Mouse (Mus musculus): ENCODE measurements at regions not wholly inside any gene's neighbourhood (a gene's known extent, or its start where the extent isn't known, plus 50 kb on each side); places are given as distances from the start of the nearest gene placed in this dataset.
A peak's percentile ranks its signal among the peaks of the same experiment; 100 is the strongest.

- no peak for DNase-seq
Observed at GRCm38 (mm10) chr4:131381063-131381462, 436.9 kb downstream of the Matn1 start.

DNA sequence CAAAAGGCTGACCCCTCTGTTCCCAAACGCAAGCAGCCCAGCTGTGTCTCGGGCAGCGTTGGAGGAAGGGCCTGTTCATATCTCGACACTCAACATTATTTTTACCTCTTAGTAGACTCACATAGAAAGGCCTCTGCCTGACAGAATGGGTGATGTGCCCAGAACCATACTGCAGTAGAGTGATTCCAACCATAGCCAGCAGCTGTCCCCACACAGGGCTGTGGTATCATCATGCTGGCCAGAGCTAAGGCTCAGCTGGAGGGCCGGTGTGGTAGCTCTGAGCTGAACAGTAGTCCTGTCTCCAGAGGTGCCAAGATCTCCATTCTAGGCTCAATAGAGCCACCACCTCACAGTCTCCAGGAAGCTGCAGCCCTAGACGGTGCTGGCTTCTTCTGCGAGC lies 437.3 kb downstream of the Matn1 start:
- no peak for DNase-seq

DNA sequence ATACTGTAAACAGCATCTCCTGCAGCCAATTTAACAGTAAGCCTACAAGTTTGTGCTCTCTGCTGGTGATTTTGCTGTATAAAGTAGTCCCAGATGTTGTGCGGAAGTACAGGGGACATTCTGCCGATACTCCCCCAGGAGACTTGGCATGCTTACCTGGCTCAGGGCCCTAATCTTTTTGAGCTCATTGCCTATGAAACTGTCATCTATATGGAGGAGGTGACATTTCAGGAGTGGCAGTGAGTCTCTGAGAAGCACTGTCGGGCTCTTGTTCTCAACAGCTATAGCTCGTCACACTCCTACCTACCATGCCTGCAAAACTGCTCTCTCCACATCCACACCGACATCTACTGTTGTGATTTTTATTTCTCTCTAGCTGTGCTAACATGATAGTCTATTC lies 439.7 kb downstream of the Matn1 start:
- DNase-seq = no peak

- no peak for DNase-seq
Observed at GRCm38 (mm10) chr4:131386961-131387360, 442.8 kb downstream of the Matn1 start.

GRCm38 (mm10) chr4:131391119-131391923 lies 446.8 kb downstream of the Ptpru start:
- no peak for DNase-seq

DNA sequence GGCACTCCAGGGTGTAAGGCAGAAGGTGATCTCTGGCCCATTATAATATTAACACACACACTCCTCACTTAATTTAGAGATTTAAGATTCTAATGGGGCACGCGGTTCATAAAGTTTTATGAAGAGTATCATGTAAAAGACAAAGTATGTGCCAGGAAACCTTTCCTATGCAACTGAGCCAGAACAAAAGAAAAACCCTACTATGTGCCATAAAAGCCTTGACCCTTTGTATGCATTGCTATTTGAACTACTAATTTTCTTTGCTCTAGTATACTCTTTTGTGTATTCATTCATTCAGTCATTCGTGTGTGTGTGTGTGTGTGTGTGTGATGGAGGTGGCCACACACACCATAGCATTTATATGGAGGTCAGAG lies 446.2 kb downstream of the Ptpru start:
- no peak for DNase-seq

- no peak for DNase-seq
Observed at GRCm38 (mm10) chr4:131392478-131392877, 445.6 kb downstream of the Ptpru start.

DNA sequence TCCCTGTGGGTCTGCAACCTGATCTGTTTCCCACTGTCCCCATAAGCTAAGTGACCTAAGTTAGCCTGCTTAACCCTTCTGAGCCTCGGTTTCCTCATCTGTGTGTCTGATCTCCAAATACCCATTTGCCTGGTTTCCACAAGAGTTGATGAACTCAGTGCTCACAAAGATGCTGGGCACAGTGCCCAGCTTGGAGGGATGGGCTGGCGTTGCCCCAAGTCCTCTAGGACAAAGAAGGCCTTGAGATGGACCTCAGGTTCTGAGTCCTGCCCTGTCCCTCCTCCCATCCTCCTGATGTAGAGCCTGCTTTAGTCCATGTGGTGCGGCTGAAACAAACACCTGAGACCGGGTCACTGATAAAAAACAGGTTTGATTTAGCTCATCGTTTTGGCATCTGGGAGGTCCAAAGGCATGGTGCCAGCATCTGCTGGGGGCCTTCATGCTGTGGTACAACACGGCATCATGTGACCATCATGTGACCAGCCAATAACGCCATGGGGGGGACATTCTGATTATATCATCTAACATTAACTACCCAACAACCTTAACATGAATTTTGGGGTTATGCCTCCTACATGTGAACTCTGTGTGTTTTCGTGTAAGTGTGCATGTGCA lies 441.8 kb downstream of the Ptpru start:
- DNase-seq = no peak

DNA sequence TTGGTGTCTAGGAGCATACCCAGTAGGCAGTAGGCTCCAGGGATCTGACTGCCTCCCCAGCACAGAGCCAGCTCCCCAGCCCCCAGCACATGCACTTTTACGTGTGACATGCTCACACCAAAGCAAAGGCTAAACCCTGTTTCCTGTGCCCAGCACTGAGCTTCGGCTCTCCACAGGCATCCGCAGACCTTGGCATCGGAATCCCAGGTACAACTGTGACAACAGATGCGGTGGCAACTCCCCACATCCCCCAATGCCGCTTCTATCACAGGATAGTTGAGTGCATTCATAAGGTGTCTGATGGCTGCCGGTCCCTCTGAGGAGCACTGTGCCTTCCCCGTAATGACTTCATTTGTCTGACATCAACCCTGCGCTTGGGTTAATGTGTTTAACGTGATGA lies 440.9 kb downstream of the Ptpru start:
- DNase-seq = no peak

GRCm38 (mm10) chr4:131400756-131401155 lies 437.3 kb downstream of the Ptpru start:
- DNase-seq = peak; percentile 65

GRCm38 (mm10) chr4:131401255-131401654 lies 436.8 kb downstream of the Ptpru start:
- no peak for DNase-seq

GRCm38 (mm10) chr4:131405376-131406017 lies 432.6 kb downstream of the Ptpru start:
- no peak for DNase-seq

- DNase-seq = no peak
Observed at GRCm38 (mm10) chr4:131407464-131407863, 430.6 kb downstream of the Ptpru start.

- peak; percentile 10 for DNase-seq
Observed at GRCm38 (mm10) chr4:131408644-131409043, 429.4 kb downstream of the Ptpru start.

DNA sequence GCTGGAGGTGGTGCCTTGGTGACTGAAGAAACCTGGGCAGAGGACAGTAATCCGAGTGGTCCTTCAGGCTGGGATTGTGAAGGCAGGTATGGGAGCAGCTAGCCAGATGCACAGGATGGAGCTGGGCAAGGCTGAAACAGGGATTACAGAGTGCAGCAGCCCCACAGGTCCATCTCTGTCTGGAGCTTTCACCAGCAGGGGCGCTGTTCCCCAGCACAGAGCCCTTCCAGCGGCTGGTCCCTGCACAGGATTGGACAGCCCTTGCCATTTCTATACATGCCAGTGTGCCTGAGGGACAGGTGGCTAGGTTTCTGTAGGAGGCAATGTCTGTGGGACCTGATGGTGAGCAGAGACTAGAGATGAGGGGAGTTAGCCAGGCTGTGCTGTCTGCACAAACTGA lies 428.3 kb downstream of the Ptpru start:
- peak; percentile 24 for DNase-seq

GRCm38 (mm10) chr4:131411936-131412335 lies 426.2 kb downstream of the Ptpru start:
- DNase-seq = no peak

- no peak for DNase-seq
Observed at GRCm38 (mm10) chr4:131413380-131413779, 424.7 kb downstream of the Ptpru start.

GRCm38 (mm10) chr4:131415453-131415852 lies 422.6 kb downstream of the Ptpru start:
- no peak for DNase-seq

- DNase-seq = no peak
Observed at GRCm38 (mm10) chr4:131416209-131416608, 421.9 kb downstream of the Ptpru start.

DNA sequence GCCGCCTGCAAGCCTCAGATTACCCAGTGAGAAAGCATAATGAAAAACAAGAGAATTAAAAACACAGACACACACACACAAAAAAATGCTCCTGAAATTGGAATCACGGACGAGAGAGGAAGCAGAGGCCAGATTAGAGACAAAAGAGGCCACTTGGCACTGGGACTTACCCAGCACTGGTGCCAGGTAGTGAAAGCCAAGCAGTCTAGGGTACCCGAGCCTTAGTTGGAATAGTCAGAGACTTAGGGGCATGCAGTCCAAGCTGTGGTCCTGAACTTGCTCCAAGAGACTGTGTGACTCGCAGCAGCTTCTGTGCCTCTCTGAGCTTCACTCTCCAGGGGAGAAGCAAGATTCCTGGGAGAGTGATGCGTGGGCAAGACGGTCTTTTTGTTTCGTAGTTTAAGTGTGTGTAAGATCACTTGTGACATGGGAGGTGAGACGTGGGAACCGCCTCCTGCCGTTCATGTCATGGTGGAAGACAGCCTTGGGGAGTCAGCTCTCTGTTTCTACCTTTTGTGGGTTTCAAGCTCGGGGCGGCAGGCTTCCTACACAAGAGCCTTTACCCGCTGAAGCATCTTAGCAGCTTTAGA lies 420.8 kb downstream of the Ptpru start:
- DNase-seq = no peak

GRCm38 (mm10) chr4:131425311-131425710 lies 412.8 kb downstream of the Ptpru start:
- DNase-seq = peak; percentile 12

- no peak for DNase-seq
Observed at GRCm38 (mm10) chr4:131427871-131428270, 410.2 kb downstream of the Ptpru start.

- no peak for DNase-seq
Observed at GRCm38 (mm10) chr4:131429356-131429755, 408.7 kb downstream of the Ptpru start.

DNA sequence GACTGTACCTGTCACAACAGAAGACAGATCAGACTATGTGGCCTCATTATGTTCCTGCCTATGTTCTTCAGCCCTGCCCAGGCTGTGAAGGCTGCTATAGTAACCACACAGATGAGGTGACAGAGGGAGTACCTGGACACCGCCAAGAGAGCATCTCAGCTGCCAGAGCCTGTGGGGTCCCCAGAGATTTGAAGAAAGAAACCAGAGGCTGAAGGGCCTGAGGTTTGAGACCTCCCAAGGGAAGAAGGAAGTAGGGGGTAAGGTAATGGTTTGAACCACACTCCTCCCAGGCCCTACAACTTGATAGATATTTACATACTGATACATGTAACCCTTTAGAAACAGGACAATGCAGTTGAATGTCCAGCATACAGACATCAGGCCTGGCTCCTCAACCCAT lies 407.7 kb downstream of the Ptpru start:
- DNase-seq = no peak

All from kidney, adult 9 months (tissue).